Mouse (Mus musculus) lung, postnatal 0 days (tissue): ENCODE measurements around the gene Ccdc30. TPM values are rescaled to one million over a fixed set of nuclear protein-coding genes. Genes with fewer than 3 reads are reported as not detected.
A peak's percentile ranks its signal among the peaks of the same experiment; 100 is the strongest.

Experiments used
- ATAC-seq: fragments of 200-750 bp; cut with Nextera tagmentation; 2 replicates; pipeline ENCODE4 v1.8.0; 2017; ENCODE audit warnings: moderate library complexity
- DNase-seq: peaks from one replicate; pipeline ENCODE4 v3.0.0-alpha.2; 2016; ENCODE audit warnings: low spot score
- H3K27ac ChIP-seq: fragments of 300-500 bp; sonication (generic); 2 replicates; pipeline ENCODE4 v1.5.1; 2014; ENCODE audit warnings: antibody characterized with exemption, mild to moderate bottlenecking, low read length, mixed read lengths
- H3K27me3 ChIP-seq: fragments of 300-500 bp; sonication (generic); replicated peaks from 2 replicates; pipeline ENCODE4 v1.6.1; 2014; ENCODE audit warnings: low read length, mixed read lengths; ENCODE audit not compliant: insufficient read depth
- H3K36me3 ChIP-seq: fragments of 300-500 bp; sonication (generic); 2 replicates; pipeline ENCODE4 v1.6.1; 2014; ENCODE audit warnings: low read length, mixed read lengths; ENCODE audit not compliant: insufficient read depth
- H3K4me1 ChIP-seq: fragments of 300-500 bp; sonication (generic); 2 replicates; pipeline ENCODE4 v1.6.1; 2014; ENCODE audit warnings: antibody characterized with exemption, low read depth, low read length, mixed read lengths; ENCODE audit not compliant: insufficient read depth
- H3K4me2 ChIP-seq: fragments of 300-500 bp; sonication (generic); replicated peaks from 2 replicates; pipeline ENCODE4 v1.6.1; 2014; ENCODE audit warnings: low read depth, mild to moderate bottlenecking, low read length, moderate library complexity, mixed read lengths
- H3K4me3 ChIP-seq: fragments of 300-500 bp; sonication (generic); 2 replicates; pipeline ENCODE4 v1.5.1; 2014; ENCODE audit warnings: low read depth, low read length
- H3K9ac ChIP-seq: fragments of 300-500 bp; sonication (generic); replicated peaks from 2 replicates; pipeline ENCODE4 v1.6.1; 2014; ENCODE audit warnings: low read depth, mild to moderate bottlenecking
- H3K9me3 ChIP-seq: fragments of 300-500 bp; sonication (generic); 2 replicates; pipeline ENCODE4 v1.6.1; 2016; ENCODE audit warnings: low read length, mixed read lengths
- CTCF ChIP-seq: IDR thresholded peaks from 2 replicates; pipeline ENCODE4 v1.5.1; 2016; ENCODE audit warnings: antibody characterized with exemption, mild to moderate bottlenecking
- EP300 ChIP-seq: IDR thresholded peaks from 2 replicates; pipeline ENCODE4 v1.6.1; 2016; ENCODE audit warnings: antibody characterized with exemption, mild to moderate bottlenecking, control low read depth
- WGBS: fragments of 180-500 bp; shearing (Covaris S2); extraction: QIAGEN DNeasy Blood & Tissue Kit; methylation state at CpG from one replicate; pipeline ENCODE4 v1.1.7; 2014; 5-methylcytosine and 5-hydroxymethylcytosine counted together
- polyA plus RNA-seq: library from polyadenylated mRNA; unstranded; fragments of >200 nt; fragmentation: Nextera tagmentation; extraction: Ambion mirVana; gene quantifications from 2 replicates; pipeline ENCODE4 v1.2.1, GENCODE M21; 2015

Ccdc30 gene
- polyA plus RNA-seq, 1 experiment from 2014 or later, result 7.3 TPM

GRCm38 (mm10) chr4:119403431-119403830 lies 11.9 kb downstream of the Ccdc30 start:
- H3K27me3 ChIP-seq, result no peaks in the 10 kb centered on the region
- no peaks in the 10 kb centered on the region; the same call in 1 of the 2 replicates for H3K9me3 ChIP-seq
- H3K4me3 ChIP-seq, result no peak overlapping the region
- no peak for ATAC-seq
- H3K27ac ChIP-seq, result no peak overlapping the region
- DNase-seq, result no peak
- no peaks in the 10 kb centered on the region for H3K4me1 ChIP-seq
- no peak overlapping the region for H3K9ac ChIP-seq
- TF ChIP-seq CTCF (no peak), EP300 (no peak)
- WGBS, result 95% methylated on average over 2 of the region's 2 CpGs
- no peak overlapping the region for H3K4me2 ChIP-seq
- no peaks in the 10 kb centered on the region for H3K36me3 ChIP-seq

- TF ChIP-seq EP300 (no peak), CTCF (peak; percentile 35)
- H3K9ac ChIP-seq, result no peak overlapping the region
- 58% methylated on average over 7 of the region's 7 CpGs for WGBS
- ATAC-seq (no peak), DNase-seq (no peak)
- H3K36me3 ChIP-seq, result no peaks in the 10 kb centered on the region
- no peak overlapping the region for H3K4me3 ChIP-seq
- no peak overlapping the region for H3K4me2 ChIP-seq
- H3K27me3 ChIP-seq, result no peaks in the 10 kb centered on the region
- no peaks in the 10 kb centered on the region for H3K4me1 ChIP-seq
- no peaks in the 10 kb centered on the region; the same call in 1 of the 2 replicates for H3K9me3 ChIP-seq
- no peak overlapping the region for H3K27ac ChIP-seq
Observed at GRCm38 (mm10) chr4:119400896-119401295, 14.4 kb downstream of the Ccdc30 start.

GRCm38 (mm10) chr4:119398751-119399150 lies 16.6 kb downstream of the Ccdc30 start:
- Histone ChIP-seq H3K4me2 (no peak overlapping the region), H3K4me1 (no peaks in the 10 kb centered on the region), H3K9me3 (no peaks in the 10 kb centered on the region; the same call in 1 of the 2 replicates), H3K4me3 (no peak overlapping the region), H3K36me3 (no peaks in the 10 kb centered on the region), H3K27me3 (no peaks in the 10 kb centered on the region), H3K9ac (no peak overlapping the region), H3K27ac (no peak overlapping the region)
- WGBS, result 61% methylated on average over 7 of the region's 7 CpGs
- TF ChIP-seq CTCF, result no peak
- TF ChIP-seq EP300, result no peak
- no peak for DNase-seq
- ATAC-seq, result no peak

- Histone ChIP-seq H3K4me1 (no peaks in the 10 kb centered on the region), H3K9me3 (no peaks in the 10 kb centered on the region), H3K36me3 (no peaks in the 10 kb centered on the region), H3K4me3 (no peak overlapping the region), H3K9ac (no peak overlapping the region), H3K4me2 (no peak overlapping the region), H3K27ac (no peak overlapping the region), H3K27me3 (no peaks in the 10 kb centered on the region)
- TF ChIP-seq CTCF, result peak; percentile 57
- TF ChIP-seq EP300, result no peak
- DNase-seq (no peak), ATAC-seq (no peak)
- 82% methylated on average over 1 of the region's 1 CpGs for WGBS
Observed at GRCm38 (mm10) chr4:119390369-119390768, 25.0 kb downstream of the Ccdc30 start.

GRCm38 (mm10) chr4:119389184-119389583 lies 26.1 kb downstream of the Ccdc30 start:
- no peak for DNase-seq
- Histone ChIP-seq H3K36me3 (no peaks in the 10 kb centered on the region), H3K9ac (no peak overlapping the region), H3K4me3 (no peak overlapping the region), H3K27ac (no peak overlapping the region), H3K4me1 (no peaks in the 10 kb centered on the region), H3K4me2 (no peak overlapping the region), H3K9me3 (no peaks in the 10 kb centered on the region), H3K27me3 (no peaks in the 10 kb centered on the region)
- 59% methylated on average over 3 of the region's 3 CpGs for WGBS
- no peak for TF ChIP-seq EP300
- no peak for TF ChIP-seq CTCF
- no peak for ATAC-seq

GRCm38 (mm10) chr4:119381471-119382190 lies 33.7 kb downstream of the Ccdc30 start:
- no peaks in the 10 kb centered on the region for H3K4me1 ChIP-seq
- 63% methylated on average over 7 of the region's 7 CpGs for WGBS
- ATAC-seq, result no peak
- H3K9ac ChIP-seq, result no peak overlapping the region
- no peak overlapping the region for H3K4me3 ChIP-seq
- DNase-seq, result no peak
- no peaks in the 10 kb centered on the region for H3K27me3 ChIP-seq
- H3K4me2 ChIP-seq, result no peak overlapping the region
- H3K9me3 ChIP-seq, result no peaks in the 10 kb centered on the region
- TF ChIP-seq CTCF, result peak; percentile 4; the same call in 1 of the 2 replicates
- no peak for TF ChIP-seq EP300
- H3K36me3 ChIP-seq, result no peaks in the 10 kb centered on the region
- no peak overlapping the region for H3K27ac ChIP-seq

- Histone ChIP-seq H3K9ac (no peak overlapping the region), H3K27ac (no peak overlapping the region), H3K4me2 (no peak overlapping the region), H3K4me1 (peaks cover 6% of the 10 kb centered on the region; the same call in 1 of the 2 replicates), H3K4me3 (no peak overlapping the region), H3K9me3 (no peaks in the 10 kb centered on the region), H3K36me3 (no peaks in the 10 kb centered on the region), H3K27me3 (no peaks in the 10 kb centered on the region)
- TF ChIP-seq CTCF (no peak), EP300 (no peak)
- 84% methylated on average over 6 of the region's 6 CpGs for WGBS
- ATAC-seq (no peak), DNase-seq (no peak)
Observed at GRCm38 (mm10) chr4:119369460-119369859, 45.9 kb downstream of the Ccdc30 start.
